Mouse (Mus musculus) myocyte (in vitro differentiated cells): ENCODE results near the gene Tppp.

ENCODE experiments used
- E2F4 ChIP-seq: IDR thresholded peaks from one replicate; pipeline ENCODE4 v1.6.1; 2011; ENCODE audit warnings: mild to moderate bottlenecking, control low read depth, moderate library complexity; ENCODE audit not compliant: insufficient read depth
- MAX ChIP-seq: IDR thresholded peaks from one replicate; pipeline ENCODE4 v1.6.1; 2011; ENCODE audit warnings: low read depth, mild to moderate bottlenecking, control low read depth
- MYOG ChIP-seq, 3 experiments: IDR thresholded peaks; one replicate each; pipeline ENCODE4 v1.6.1; 2011; ENCODE audit warnings: control low read depth in 2 of 3, low read depth in 2 of 3, mild to moderate bottlenecking in 2 of 3; ENCODE audit not compliant: insufficient read length in 2 of 3, control insufficient read depth in 1 of 3, insufficient read depth in 1 of 3
- POLR2A ChIP-seq: IDR thresholded peaks from one replicate; pipeline ENCODE4 v1.6.1; 2011; ENCODE audit warnings: low read depth, mild to moderate bottlenecking, control low read depth, moderate library complexity; ENCODE audit not compliant: insufficient read length
- POLR2AphosphoS2 ChIP-seq: IDR thresholded peaks from one replicate; pipeline ENCODE4 v1.6.1; 2011; ENCODE audit warnings: low read depth, control low read depth; ENCODE audit not compliant: insufficient read length
- TCF3 ChIP-seq: IDR thresholded peaks from one replicate; pipeline ENCODE4 v1.6.1; 2011; ENCODE audit warnings: low read depth, control low read depth; ENCODE audit not compliant: insufficient read length

DNA sequence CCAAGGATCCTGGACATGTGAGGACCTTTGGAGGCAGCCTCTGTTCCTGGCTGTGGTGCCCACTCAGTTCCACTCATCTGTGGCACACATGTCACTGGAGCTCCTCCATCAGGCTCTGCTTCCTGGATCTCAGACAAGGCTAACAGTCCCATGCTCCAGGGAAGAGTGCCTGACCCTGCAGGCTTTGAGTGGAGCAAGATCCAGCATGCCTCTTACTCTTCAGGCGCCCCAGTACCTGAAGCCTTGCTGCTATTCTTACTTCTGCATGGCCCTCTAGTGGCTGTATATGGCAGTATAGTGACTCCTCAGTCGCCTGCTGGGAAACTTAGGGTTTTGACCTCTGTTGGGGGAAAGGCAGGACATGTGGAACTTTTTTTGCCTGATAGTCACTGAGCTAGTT lies 17.0 kb downstream of the Tppp start:
- TF ChIP-seq MYOG (IDR thresholded peaks at IDR 0.05; ENCODE audit: control insufficient read depth in 1 of 3, insufficient read depth in 1 of 3, insufficient read length in 2 of 3, low read depth in 2 of 3) (no peak), TCF3 (no peak), E2F4 (no peak), MAX (no peak), POLR2A (no peak), POLR2AphosphoS2 (no peak)
